Mouse (Mus musculus) retina, postnatal 7 days (tissue): ENCODE results near the gene Foxd4.
A peak's percentile ranks its signal among the peaks of the same experiment; 100 is the strongest.

ENCODE experiments used
- DNase-seq: peaks from one replicate; pipeline ENCODE4 v3.0.0-alpha.2; 2012; ENCODE audit warnings: low read depth, low spot score

The Foxd4 gene

DNA sequence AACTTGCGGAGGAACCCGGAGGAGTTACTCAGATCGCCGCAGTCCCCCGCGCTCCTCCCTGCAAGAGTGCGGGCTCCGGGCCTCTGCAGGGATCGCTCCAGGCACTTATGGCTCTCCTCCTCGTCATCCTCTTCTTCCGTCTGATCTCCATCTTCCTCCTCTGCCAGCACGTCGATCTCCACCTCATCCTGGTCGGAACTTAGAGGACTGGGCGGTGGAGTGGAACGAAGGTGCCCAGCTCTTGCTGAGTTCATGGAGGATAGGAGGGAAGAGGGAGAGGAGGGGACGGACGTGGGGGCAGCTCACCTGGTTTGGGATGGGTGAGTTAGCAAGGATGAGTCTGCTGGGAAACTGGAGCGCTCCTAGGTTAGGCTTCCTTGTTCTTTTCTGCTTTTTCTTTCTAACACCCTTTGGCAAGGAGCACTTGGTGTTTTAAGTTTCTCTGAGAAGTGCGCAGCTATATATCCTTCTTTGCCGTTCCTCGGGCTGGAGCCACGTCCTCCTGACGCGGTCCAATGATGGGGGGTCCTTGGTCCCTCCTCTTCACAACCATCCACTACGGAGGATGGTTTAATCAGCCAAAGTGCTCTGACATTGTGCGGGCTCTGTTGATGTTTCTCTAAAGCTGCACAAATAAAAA is at the start of gene Foxd4:
Gene Foxd4, minus strand, starts transcription at position 617 of the 640 bp plus-strand sequence.
- DNase-seq: no peak

- no peak for DNase-seq
Measured at GRCm38 (mm10) chr19:24945521-24946262, 44.7 kb upstream of the Foxd4 start.

DNA sequence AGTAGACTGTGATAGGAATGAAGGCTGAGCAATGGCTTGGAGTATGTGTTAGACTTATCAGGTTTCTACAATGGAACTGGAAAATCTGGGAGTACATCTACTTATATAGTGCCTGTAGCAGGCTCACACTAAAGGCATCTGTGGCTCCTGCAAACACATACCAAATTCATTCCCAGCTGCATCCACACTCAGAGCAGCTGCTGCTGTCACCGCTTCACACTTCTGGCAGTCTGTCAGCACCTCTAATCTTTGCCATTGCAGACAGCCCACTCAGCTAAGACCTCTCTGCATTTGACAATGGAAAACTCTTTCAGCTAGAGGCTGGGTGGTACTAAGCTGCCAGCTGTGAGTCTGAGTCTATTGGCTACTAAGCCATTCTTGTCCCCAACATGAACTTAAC is 36.1 kb upstream of the Foxd4 start:
- no peak for DNase-seq

- no peak for DNase-seq
Measured at GRCm38 (mm10) chr19:24929041-24929440, 28.0 kb upstream of the Foxd4 start.

DNA sequence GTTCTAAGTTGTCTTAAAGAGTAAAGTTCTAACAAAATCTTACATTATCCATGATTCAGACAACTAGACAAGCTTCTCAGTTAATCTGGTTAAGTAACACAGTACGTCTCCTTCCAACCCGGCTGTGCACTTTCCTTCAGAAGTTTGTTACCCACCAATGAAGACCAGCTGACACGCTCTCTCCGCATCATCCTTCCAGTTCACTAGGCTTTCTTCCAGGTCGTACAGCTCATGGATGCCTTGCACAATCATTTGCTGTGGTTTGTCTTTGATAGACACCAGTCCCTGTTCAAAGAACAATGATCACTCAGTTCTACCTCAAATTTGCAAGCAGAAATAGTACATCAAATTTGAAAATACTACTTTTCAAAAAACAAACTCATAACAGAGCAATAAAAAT is 19.9 kb upstream of the Foxd4 start:
- no peak for DNase-seq

DNA sequence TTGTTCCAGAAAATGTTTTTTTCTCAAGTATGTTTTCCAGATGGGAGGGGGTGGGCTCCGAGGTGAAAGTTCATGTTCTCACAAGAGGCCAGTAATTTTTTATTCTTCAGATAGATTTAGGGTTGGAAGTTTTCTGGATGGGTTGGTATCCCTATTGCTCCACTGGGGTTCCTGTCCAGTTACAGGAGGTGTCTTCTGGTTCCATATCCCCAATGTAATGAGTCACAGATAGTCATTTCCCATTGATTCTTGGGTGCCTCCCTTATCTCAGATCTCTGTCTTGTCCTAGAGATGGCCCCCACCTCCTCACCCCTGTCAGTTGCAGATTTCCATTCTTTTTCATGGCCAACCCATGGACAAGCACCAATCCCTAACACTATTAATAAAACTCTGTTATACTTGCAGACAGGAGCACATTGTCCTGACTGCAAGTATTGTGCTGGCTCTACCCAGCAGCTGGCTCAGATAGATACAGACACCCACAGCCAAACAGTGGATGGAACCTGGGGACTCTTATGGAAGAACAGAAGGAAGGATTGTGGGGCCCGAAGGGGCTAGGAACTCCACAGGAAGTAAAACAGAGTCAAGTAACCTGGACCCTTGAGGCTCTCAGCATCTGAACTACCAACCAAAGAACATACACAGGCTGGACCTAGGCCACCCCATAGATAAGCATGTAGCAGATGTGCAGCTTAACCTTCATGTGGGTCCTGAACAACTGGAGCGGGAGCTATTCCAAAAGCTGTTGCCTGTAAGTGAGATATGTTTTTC is 7.6 kb upstream of the Foxd4 start:
- DNase-seq: no peak

GRCm38 (mm10) chr19:24907655-24908054 is 6.7 kb upstream of the Foxd4 start:
- DNase-seq: no peak

DNA sequence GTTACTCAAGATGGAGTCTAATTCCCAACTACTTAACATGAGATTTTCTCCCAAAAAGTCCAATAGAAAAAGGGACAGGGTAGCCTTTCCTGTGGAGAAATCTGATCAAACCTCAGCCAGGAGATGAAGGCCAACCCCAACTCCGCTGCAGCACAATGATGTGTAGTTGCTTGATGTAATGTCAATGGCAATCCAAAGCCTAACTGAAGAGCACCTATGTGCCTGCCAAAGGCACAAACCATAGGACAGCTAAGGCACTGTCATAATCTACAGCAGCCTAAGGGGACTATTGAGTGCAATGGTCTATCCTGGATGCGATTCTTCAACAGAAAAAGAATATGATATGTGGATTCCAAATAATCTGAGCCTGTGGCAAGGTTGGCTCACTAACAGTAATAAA is 1.8 kb upstream of the Foxd4 start:
- no peak for DNase-seq

- no peak for DNase-seq
Measured at GRCm38 (mm10) chr19:24902256-24902655, 1.3 kb upstream of the Foxd4 start.

DNA sequence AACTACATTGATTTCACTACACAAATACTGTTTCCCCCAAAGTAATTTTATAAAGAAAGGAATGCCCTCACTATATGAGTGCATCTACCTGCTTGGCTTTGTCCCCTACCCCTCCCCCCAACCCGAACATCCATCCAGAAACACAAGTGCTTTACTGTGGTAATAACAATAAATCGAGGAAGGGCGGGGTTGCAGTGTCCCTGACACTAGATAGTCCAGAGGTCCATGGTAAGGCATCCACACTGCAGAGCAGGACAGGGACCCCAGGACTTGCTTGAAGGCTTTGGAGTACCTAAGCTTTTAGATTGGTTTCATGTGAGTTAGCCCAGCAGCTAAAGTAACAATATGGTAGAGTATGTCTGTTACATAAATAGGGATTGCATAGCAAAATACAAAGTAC is 669 bp upstream of the Foxd4 start:
- DNase-seq: no peak

- no peak for DNase-seq
Measured at GRCm38 (mm10) chr19:24899578-24900544, 1.1 kb downstream of the Foxd4 start.

GRCm38 (mm10) chr19:24898737-24899577 is 2.0 kb downstream of the Foxd4 start:
- DNase-seq: no peak

GRCm38 (mm10) chr19:24897896-24898736 is 2.9 kb downstream of the Foxd4 start:
- DNase-seq: no peak

- DNase-seq: no peak
Measured at GRCm38 (mm10) chr19:24897006-24897895, 3.7 kb downstream of the Foxd4 start.

DNA sequence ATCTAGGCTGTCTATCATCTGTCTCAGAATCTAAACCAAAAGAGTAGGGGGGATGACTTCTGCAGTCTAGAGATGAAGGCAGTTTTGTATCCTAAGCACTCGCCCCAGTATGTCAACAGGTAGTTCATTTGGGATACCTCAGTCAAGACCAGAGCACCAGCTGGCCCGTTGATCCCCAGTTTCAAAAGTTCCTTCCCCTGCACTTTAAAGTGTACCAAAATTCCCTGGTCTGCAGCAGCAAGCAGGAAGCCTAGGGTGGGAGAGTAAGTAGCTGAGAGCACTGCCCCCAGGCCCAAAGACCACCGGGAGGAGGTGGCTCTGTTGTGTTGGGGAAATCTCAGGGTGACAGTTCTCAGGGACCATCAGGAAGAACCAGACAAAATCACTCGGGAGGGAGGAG is 4.5 kb downstream of the Foxd4 start:
- no peak for DNase-seq

DNA sequence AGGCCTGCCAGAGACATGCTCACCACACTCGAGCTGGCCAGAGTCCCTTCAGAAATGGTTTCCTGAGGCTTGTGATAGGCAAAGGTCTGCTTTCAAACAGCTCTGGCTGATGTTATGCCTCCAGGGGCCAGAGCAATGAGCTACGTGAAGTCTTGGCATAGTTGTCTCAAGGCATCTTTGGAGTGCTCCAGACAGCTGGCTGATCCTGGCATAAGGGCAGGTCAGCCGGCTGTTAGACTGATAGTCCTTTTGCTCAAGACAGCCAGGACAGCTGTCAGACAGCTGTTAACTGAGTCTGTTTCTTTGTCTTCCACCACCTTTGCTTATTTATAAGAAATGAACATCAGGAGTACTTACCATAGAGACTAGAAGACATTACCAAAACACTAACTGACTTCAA is 14.1 kb downstream of the Foxd4 start:
- no peak for DNase-seq

- peak; percentile 49 for DNase-seq
Measured at GRCm38 (mm10) chr19:24885504-24885903, 15.5 kb downstream of the Foxd4 start.

- no peak for DNase-seq
Measured at GRCm38 (mm10) chr19:24881237-24881636, 19.8 kb downstream of the Foxd4 start.
